12 mouse cellular contexts compared by ENCODE assay signal in genomic region chr4:126732111-126732510, GRCm38 (mm10). TPM values are rescaled to one million over a fixed set of nuclear protein-coding genes. Genes with fewer than 3 reads are reported as not detected.
DNase-seq lines count a peak whose midpoint lies in the region; ATAC-seq and TF ChIP-seq lines count a peak whose summit lies in the region.
"Had no signal": no experiment of that assay in that cellular context is flagged by ENCODE, and none has a peak within 500 bp of the region (broad histone marks: within the 10 kb centered on the region; RNA-seq: fewer than 3 reads in every experiment).

No protein-coding gene starts in this region.

- DNase-seq in heart, postnatal 4 days, result no peak
- DNase-seq in hindbrain, embryonic 11.5 days (ENCODE audit: low spot score), result peak; percentile 39
- peak; percentile 91 for DNase-seq in midbrain, embryonic 11.5 days (ENCODE audit: low spot score, missing footprints)
- no peak for DNase-seq in urinary bladder, postnatal 10 days (ENCODE audit: low spot score)
- no peak for DNase-seq in frontal cortex, postnatal 36 days (ENCODE audit: low spot score in 2 of 2)
- DNase-seq in gastrocnemius, postnatal 4 days (ENCODE audit: low spot score in 2 of 2), result no peak
- DNase-seq: right cerebral cortex, adult 18-20 months had no signal

- no peak for ATAC-seq in heart, embryonic 12.5 days (ENCODE audit: insufficient number of reproducible peaks, low FRiP score)
- no peak for ATAC-seq in hindbrain, embryonic 11.5 days (ENCODE audit: low FRiP score)
- ATAC-seq in midbrain, embryonic 11.5 days (ENCODE audit: low FRiP score), result no peak

- H3K27me3 ChIP-seq in heart, embryonic 12.5 days (replicated peaks), result peaks cover 84% of the 10 kb centered on the region
- peaks cover 80% of the 10 kb centered on the region for H3K27me3 ChIP-seq in E14TG2a.4 (ENCODE audit: insufficient read depth, low read length)
- peaks cover 72% of the 10 kb centered on the region for H3K27me3 ChIP-seq in hindbrain, embryonic 11.5 days (ENCODE audit: control insufficient read depth, insufficient read depth, low read length)
- H3K27me3 ChIP-seq in midbrain, embryonic 11.5 days (ENCODE audit: control insufficient read depth, insufficient read depth, low read length), result peaks cover 73% of the 10 kb centered on the region

- H3K36me3 ChIP-seq in heart, embryonic 12.5 days, result no peaks in the 10 kb centered on the region
- no peaks in the 10 kb centered on the region for H3K36me3 ChIP-seq in E14TG2a.4 (ENCODE audit: insufficient read depth, low read length)
- H3K36me3 ChIP-seq in hindbrain, embryonic 11.5 days (ENCODE audit: control insufficient read depth, insufficient read depth, low read length), result no peaks in the 10 kb centered on the region
- no peaks in the 10 kb centered on the region for H3K36me3 ChIP-seq in midbrain, embryonic 11.5 days (ENCODE audit: control insufficient read depth, insufficient read depth, low read length)

- no peak for TF ChIP-seq CTCF in E14TG2a.4 (conservative IDR thresholded peaks at IDR 0.05; ENCODE audit: low read length)

- H3K9me3 ChIP-seq in heart, embryonic 12.5 days (replicated peaks), result no peaks in the 10 kb centered on the region
- no peaks in the 10 kb centered on the region for H3K9me3 ChIP-seq in E14TG2a.4 (ENCODE audit: low read length)
- no peaks in the 10 kb centered on the region for H3K9me3 ChIP-seq in hindbrain, embryonic 11.5 days (ENCODE audit: control insufficient read depth, low read length)
- H3K9me3 ChIP-seq in midbrain, embryonic 11.5 days (ENCODE audit: control insufficient read depth, low read length), result no peaks in the 10 kb centered on the region

- no peak overlapping the region for H3K27ac ChIP-seq in heart, embryonic 12.5 days (ENCODE audit: poor library complexity, severe bottlenecking)
- no peak overlapping the region for H3K27ac ChIP-seq in hindbrain, embryonic 11.5 days (ENCODE audit: low read depth, low read length)
- H3K27ac ChIP-seq in midbrain, embryonic 11.5 days (ENCODE audit: low read depth, low read length), result no peak overlapping the region

- peak overlapping the region; percentile 8 for H3K4me3 ChIP-seq in heart, embryonic 12.5 days
- peak overlapping the region; percentile 60 for H3K4me3 ChIP-seq in E14TG2a.4 (replicated peaks; ENCODE audit: low read length)
- no peak overlapping the region; the same call in 1 of the 2 replicates for H3K4me3 ChIP-seq in hindbrain, embryonic 11.5 days (ENCODE audit: low read depth, low read length)
- H3K4me3 ChIP-seq in midbrain, embryonic 11.5 days (ENCODE audit: low read depth, low read length), result peak overlapping the region; percentile 4; the same call in 1 of the 2 replicates

- H3K4me1 ChIP-seq in heart, embryonic 12.5 days (replicated peaks), result peaks cover 20% of the 10 kb centered on the region
- peaks cover 42% of the 10 kb centered on the region for H3K4me1 ChIP-seq in E14TG2a.4 (replicated peaks; ENCODE audit: low read depth, low read length)
- H3K4me1 ChIP-seq in hindbrain, embryonic 11.5 days (replicated peaks; ENCODE audit: control insufficient read depth, insufficient read depth, low read length), result peaks cover 9% of the 10 kb centered on the region
- peaks cover 9% of the 10 kb centered on the region for H3K4me1 ChIP-seq in midbrain, embryonic 11.5 days (ENCODE audit: control insufficient read depth, insufficient read depth, low read length)

- WGBS in heart, embryonic 12.5 days, result 3% methylated on average over 18 of the region's 18 CpGs
- WGBS in hindbrain, embryonic 11.5 days, result 2% methylated on average over 18 of the region's 18 CpGs
- 3% methylated on average over 18 of the region's 18 CpGs for WGBS in midbrain, embryonic 11.5 days

- no peak overlapping the region for H3K9ac ChIP-seq in heart, embryonic 12.5 days
- H3K9ac ChIP-seq in hindbrain, embryonic 11.5 days (ENCODE audit: low read depth, low read length), result no peak overlapping the region
- H3K9ac ChIP-seq in midbrain, embryonic 11.5 days (ENCODE audit: low read length), result no peak overlapping the region

- H3K4me2 ChIP-seq in heart, embryonic 12.5 days, result peak overlapping the region; percentile 34
- H3K4me2 ChIP-seq in hindbrain, embryonic 11.5 days (replicated peaks; ENCODE audit: low read depth, low read length), result peak overlapping the region; percentile 17; the same call in 1 of the 2 replicates
- peak overlapping the region; percentile 17; the same call in 1 of the 2 replicates for H3K4me2 ChIP-seq in midbrain, embryonic 11.5 days
- H3K4me2 ChIP-seq: liver, embryonic 11.5 days had no signal

RNA-seq across cellular contexts. Expression of gene Tfap2e, which starts 3.9 kb away (rescaled TPM):
- polyA plus RNA-seq in heart, embryonic 12.5 days (2016; fragmentation: Nextera tagmentation; extraction: Ambion mirVana), result not detected in 2 replicates
- not detected for total RNA-seq in heart, postnatal 4 days (2021)
- 0.95 and 0.99 TPM in 2 replicates for polyA plus RNA-seq in hindbrain, embryonic 11.5 days (2014; fragmentation: Nextera tagmentation; extraction: Ambion mirVana)
- polyA plus RNA-seq in midbrain, embryonic 11.5 days (2014; fragmentation: Nextera tagmentation; extraction: Ambion mirVana), result 1.5 and 1.6 TPM in 2 replicates
- not detected for total RNA-seq in gastrocnemius, postnatal 4 days (2021)
- total RNA-seq: granulocyte monocyte progenitor cell, adult 5-6 weeks; layer of hippocampus, adult 8-10 months had no signal
- polyA plus RNA-seq: liver, embryonic 11.5 days had no signal

RNA-seq across cellular contexts. Expression of gene Ncdn, which starts 21.1 kb away (rescaled TPM):
- 31.3 and 32.4 TPM in 2 replicates for polyA plus RNA-seq in heart, embryonic 12.5 days (2016; fragmentation: Nextera tagmentation; extraction: Ambion mirVana)
- total RNA-seq in heart, postnatal 4 days (2021), result 10 to 100 TPM; 17.5 to 18.3 TPM
- 24.5 and 27.0 TPM in 2 replicates for polyA plus RNA-seq in hindbrain, embryonic 11.5 days (2014; fragmentation: Nextera tagmentation; extraction: Ambion mirVana)
- 22.0 and 23.3 TPM in 2 replicates for polyA plus RNA-seq in midbrain, embryonic 11.5 days (2014; fragmentation: Nextera tagmentation; extraction: Ambion mirVana)
- 10 to 100 TPM; 18.8 to 19.4 TPM for total RNA-seq in gastrocnemius, postnatal 4 days (2021)

RNA-seq across cellular contexts. Expression of gene AU040320, which starts 21.2 kb away (rescaled TPM):
- polyA plus RNA-seq in heart, embryonic 12.5 days (2016; fragmentation: Nextera tagmentation; extraction: Ambion mirVana), result 28.1 and 29.8 TPM in 2 replicates
- 10 to 100 TPM; 21.3 to 22.8 TPM for total RNA-seq in heart, postnatal 4 days (2021)
- 28.1 and 28.6 TPM in 2 replicates for polyA plus RNA-seq in hindbrain, embryonic 11.5 days (2014; fragmentation: Nextera tagmentation; extraction: Ambion mirVana)
- 23.8 and 26.2 TPM in 2 replicates for polyA plus RNA-seq in midbrain, embryonic 11.5 days (2014; fragmentation: Nextera tagmentation; extraction: Ambion mirVana)
- total RNA-seq in gastrocnemius, postnatal 4 days (2021), result 10 to 100 TPM; 28.6 to 30.6 TPM

RNA-seq across cellular contexts. Expression of gene Psmb2, which starts 54.7 kb away (rescaled TPM):
- 383 and 387 TPM in 2 replicates for polyA plus RNA-seq in heart, embryonic 12.5 days (2016; fragmentation: Nextera tagmentation; extraction: Ambion mirVana)
- 100 to 1,000 TPM; 161 to 162 TPM for total RNA-seq in heart, postnatal 4 days (2021)
- 517 and 551 TPM in 2 replicates for polyA plus RNA-seq in hindbrain, embryonic 11.5 days (2014; fragmentation: Nextera tagmentation; extraction: Ambion mirVana)
- polyA plus RNA-seq in midbrain, embryonic 11.5 days (2014; fragmentation: Nextera tagmentation; extraction: Ambion mirVana), result 523 and 552 TPM in 2 replicates
- 100 to 1,000 TPM; 136 to 164 TPM for total RNA-seq in gastrocnemius, postnatal 4 days (2021)

Comparison
In these comparisons a context has a peak if more than half of its experiments do, and no peak if none do; other contexts are left out.
1. DNase-seq: peak in hindbrain, embryonic 11.5 days (single experiment) and midbrain, embryonic 11.5 days (single experiment); none in heart, postnatal 4 days (single experiment), urinary bladder, postnatal 10 days (single experiment), frontal cortex, postnatal 36 days (0 of 2) and gastrocnemius, postnatal 4 days (0 of 2).
2. Peak in every context shown above with its lines, with median percentiles within 50 percentile points of each other: H3K4me2 ChIP-seq.